Mouse (Mus musculus) kidney, adult 8-10 months (tissue): ENCODE measurements around the gene E2f8.

Experiments used
- DNase-seq, 2 experiments: peaks; one replicate each; pipeline ENCODE4 v3.0.0; 2022

Gene E2f8

GRCm38 (mm10) chr7:48888751-48889150 lies 7.4 kb upstream of the E2f8 start:
- no peak for DNase-seq

DNA sequence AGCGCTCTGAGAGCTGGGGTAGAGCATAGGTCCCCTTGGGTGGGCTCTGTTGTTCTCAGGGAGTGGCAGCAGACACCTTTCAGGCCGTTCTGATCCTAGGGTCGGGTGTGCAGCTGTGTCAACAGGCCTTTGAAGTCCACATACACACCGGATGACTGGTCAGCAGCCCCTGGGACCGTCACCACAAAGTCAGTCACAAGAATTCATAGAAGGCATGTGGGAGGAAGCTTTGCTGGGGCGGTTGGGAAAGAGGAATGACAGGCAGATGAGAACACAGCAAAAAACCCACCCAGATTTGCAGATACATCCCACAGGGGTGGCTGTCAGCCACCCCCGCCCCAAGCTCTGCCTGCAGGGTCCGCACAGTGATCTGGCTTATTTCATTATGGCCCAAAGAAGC lies 6.6 kb upstream of the E2f8 start:
- no peak for DNase-seq

DNA sequence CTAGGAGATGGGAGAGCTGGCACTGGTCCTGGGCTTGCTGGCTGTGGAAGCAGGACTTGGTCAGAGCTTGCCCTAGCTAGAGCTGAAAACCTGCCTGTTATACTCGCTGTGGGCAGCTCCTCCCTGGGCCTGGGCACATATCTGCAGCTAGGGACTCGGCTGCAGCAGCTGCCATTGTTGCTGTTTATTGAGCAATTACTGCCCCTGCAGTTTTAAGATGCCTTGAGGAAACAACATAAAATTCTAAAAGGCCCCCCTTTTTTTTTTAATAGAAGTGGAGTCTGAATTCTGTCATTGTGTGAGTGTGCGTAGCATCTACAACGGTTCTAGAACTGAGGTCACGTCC lies 2.8 kb upstream of the E2f8 start:
- no peak for DNase-seq

DNA sequence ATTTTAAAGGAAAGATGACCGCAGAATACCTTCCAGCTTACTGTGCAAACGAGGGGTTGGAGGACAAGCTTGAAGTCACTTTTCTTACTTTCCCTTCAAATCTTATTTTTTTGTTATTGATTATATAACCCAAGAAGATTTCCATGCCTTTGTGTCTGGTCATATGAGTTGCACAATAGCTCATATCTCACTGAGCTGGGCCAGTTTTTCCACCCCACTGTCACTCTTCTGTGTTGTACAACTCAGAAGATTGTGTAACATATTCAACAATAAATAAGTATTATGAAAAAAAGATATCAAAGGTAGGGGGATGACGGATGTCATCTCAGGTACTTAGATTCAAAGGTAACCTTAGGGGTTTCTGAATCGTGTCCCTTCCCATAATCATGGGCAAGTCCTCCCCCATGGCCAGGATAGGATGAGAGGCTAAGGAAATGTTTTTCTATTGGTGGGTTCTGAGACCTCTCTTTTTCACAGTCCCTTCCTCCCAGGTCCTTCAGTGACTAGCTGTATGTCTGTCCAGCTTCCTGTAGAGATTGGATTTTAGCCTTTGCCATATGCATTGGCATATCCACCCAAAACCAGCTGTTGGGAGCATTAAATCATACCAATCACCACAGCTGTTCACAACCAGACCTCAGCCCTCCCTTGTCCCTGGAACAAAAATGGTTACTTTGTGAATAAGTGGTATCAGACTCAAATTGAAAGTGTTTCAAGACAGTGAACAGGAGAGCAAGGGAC lies 2.3 kb upstream of the E2f8 start:
- no peak for DNase-seq

- no peak for DNase-seq
These were observed 694 bp upstream of the E2f8 start for GRCm38 (mm10) chr7:48881971-48882609.

DNA sequence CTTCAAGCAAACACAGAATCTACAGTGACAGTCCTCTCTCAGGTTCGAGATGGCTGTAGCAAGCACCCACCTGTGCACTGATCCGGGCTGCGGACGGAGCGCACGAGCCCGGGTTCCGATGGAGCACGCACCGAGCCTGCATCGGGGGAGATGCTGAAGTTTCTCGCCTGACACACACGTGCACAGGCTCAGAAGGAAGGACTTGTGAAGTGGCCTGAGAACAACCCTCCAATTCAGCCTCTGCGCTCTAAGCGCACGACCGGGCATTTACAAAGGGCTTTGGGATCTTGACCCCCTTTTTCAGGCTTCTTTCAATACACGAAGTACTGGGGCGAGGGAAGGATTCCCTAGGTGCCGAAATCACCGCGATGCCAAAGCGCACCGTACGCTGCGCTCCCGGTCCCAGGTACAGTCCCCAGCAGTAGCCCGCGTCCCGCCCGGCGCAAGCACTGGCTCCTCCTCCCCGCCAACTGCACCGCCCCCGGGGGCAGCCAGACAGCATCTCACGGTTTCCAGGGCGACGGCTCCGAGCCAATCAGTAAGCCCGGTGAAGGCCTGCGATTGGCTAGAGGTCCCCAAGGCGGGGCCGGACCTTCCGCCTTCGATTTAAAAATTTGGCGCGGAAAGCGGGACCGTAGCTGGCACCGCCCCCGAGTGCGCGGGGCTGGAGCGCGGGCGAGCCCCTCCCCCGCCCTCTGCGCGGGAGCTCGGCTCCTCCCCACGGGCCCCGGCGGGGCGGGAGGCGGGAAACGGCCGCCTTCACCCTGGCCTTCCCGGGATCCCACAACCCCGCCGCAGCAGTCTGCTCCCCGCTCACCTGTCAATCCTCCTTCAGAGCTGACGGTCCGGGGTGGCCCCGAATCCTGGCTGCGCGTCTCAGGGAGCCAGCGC lies 560 bp downstream of the E2f8 start:
- DNase-seq, result peak; percentile 94 to 95

GRCm38 (mm10) chr7:48879574-48879973 lies 1.8 kb downstream of the E2f8 start:
- DNase-seq, result no peak

GRCm38 (mm10) chr7:48877786-48878390 lies 3.5 kb downstream of the E2f8 start:
- DNase-seq, result no peak

DNA sequence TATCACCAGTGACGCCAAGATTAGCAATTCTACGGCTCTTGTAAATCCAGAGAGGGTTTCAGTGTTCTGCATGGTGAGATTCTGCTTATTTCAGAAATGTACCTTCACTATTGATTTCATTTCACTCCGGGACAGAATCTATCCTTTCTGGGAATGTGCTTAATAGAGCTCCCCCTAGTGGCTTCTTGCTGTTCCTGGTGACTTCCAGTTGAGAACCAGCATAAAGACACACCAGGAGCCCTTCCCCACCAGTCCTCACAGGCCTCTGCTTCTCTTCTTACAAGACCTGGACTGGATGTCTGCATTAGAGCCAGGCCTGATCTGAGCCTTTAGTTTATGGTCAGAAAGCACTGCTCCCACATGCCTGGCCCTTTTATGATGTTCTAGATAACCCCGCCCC lies 4.9 kb downstream of the E2f8 start:
- peak; percentile 40 to 44 for DNase-seq

- DNase-seq, result no peak
These were observed 6.3 kb downstream of the E2f8 start for GRCm38 (mm10) chr7:48875096-48875495.

- no peak for DNase-seq
These were observed 10.1 kb downstream of the E2f8 start for GRCm38 (mm10) chr7:48871292-48871691.

- DNase-seq, result no peak
These were observed 10.7 kb downstream of the E2f8 start for GRCm38 (mm10) chr7:48870579-48871180.

DNA sequence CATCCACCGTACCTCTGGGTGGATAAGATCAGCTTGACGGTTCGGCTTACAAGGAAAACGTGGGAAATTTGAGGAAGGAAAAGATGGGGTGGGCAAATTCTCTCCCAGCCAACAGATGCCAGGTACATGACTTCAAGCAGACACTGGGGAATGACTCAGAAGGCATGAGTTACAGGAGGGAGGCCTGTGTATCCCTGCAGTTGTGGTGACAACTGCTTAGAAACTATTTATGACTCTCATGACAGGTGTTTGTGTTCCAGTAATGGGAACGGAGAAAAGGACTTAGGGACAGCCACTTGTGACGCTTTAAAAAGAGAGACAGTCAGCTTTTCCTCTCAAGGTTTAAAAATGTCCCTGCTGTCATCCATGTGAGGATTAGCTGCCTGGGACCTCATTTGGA lies 11.3 kb downstream of the E2f8 start:
- DNase-seq, result no peak

DNA sequence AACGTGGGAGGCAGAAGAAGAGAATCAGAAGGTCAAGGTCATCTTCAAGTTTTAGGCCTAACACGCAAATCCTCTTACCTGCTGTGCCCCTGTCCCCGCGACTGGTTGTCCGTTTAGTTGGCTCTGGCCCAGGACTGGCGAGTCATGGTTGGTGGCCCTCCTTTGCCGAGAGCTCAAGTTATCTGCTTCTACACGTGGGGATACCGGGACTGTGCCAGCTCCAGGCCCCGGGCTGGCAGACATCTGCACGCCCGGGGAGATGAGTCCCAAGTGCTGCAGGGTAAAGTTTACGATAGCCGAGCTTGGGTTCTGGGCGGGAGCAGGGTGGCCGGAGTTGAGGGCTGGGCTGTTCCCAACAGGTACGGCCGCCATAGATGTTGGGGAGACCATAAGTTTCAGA lies 13.8 kb downstream of the E2f8 start:
- DNase-seq, result no peak

DNA sequence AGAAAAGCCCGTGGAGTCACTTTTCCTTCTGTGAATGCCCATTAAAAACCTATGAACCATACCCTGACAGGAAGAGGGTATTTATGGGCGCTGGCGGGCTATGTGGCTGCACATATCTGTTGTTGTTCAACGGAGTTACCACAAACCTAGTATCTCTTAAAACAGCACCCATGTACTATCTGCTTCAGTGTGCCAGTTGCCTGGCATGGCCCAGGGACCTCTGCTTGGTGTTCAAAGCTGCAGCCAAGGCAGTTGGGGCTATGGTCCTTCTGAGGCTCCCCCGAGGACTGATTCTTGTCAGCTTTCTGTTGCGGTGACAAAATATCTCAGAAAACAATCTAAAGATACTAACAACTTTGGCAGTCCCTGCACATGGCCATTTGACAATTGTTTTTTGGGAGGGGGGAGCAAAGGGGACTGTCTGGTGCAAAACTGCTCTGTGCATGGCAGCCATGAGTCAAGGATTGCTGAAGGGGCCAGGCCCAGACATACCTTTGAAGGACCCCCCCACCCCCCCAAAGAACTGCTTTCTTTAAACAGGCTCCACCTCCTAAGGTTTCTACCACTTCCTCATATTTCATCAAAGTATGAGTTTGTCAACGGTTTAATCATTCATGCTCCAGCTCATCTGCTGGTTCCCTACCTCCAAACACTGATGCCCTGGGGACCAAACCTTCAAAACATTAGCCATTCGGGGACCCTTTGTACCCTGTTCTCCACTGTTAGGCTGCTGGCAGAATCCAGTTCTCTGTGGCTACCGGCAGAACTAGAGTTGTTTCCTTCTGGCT lies 16.5 kb downstream of the E2f8 start:
- DNase-seq, result no peak

GRCm38 (mm10) chr7:48864199-48864598 lies 17.2 kb downstream of the E2f8 start:
- DNase-seq, result no peak

DNA sequence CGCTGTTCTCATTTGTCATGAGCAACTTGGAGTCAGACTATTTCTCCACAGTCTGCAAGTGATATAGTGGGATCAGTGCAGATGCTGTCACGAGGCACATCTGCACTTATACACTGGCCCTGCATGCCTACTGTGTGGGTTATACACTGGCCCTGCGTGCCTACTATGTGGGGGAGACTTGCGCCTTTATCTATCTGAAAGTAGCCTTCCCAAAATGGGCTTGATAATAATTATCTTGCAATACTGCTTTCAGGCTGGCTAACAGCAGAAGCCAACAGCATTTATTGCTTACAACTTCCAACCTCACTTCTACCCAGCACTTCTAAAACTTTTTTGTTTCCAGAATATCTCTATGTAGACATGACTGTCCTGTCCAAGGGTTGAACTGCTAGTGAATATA lies 19.6 kb downstream of the E2f8 start:
- no peak for DNase-seq

GRCm38 (mm10) chr7:48860948-48861347 lies 20.4 kb downstream of the E2f8 start:
- DNase-seq, result no peak

GRCm38 (mm10) chr7:48859362-48859761 lies 22.0 kb downstream of the E2f8 start:
- no peak for DNase-seq

DNA sequence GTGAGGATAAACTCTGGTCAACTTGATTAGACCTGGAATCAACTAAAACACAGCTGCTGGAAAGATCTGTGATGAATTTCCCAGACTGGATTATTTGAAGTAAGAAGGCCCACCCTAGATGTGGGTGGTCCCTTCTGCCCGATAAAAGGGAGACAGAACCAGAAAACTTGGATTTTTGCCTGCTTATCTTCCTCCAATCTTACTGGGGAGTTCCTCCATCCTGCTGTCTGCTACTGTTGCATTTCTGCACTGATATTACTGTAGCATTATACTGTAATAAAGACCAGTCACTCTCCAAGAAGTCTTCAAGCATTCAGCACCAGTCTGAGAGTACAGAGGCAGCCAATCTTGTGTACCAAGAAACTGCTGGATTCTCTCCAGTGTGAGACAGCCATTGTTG lies 23.1 kb downstream of the E2f8 start:
- DNase-seq, result no peak

DNA sequence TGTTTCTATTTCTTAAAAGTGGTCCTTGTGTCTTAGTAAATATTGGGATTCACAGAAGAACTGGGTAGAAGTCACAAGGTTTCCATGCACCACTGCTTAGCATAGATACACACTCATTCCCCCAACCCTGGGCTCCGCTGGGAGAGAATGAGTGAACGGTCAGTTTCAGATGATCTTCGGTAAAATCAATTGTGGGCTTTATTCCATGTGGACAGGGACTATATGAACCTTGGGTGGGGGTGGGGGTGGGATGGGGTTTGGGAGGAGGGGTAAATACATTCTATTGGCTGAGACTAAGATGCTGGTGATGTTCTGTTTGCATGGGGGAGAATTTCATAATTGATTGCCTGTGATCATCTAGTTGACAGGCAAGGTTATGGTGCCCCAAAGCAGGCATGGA lies 25.9 kb downstream of the E2f8 start:
- no peak for DNase-seq

GRCm38 (mm10) chr7:48853496-48853895 lies 27.9 kb downstream of the E2f8 start:
- DNase-seq, result no peak
